Mouse (Mus musculus): ENCODE measurements around the gene Ephb2. TPM values are rescaled to one million over a fixed set of nuclear protein-coding genes. Genes with fewer than 3 reads are reported as not detected.

Ephb2 gene
- total and polyA plus RNA-seq, 2 experiments from 2014 or later, result 10.8 to 85.6 TPM

DNA sequence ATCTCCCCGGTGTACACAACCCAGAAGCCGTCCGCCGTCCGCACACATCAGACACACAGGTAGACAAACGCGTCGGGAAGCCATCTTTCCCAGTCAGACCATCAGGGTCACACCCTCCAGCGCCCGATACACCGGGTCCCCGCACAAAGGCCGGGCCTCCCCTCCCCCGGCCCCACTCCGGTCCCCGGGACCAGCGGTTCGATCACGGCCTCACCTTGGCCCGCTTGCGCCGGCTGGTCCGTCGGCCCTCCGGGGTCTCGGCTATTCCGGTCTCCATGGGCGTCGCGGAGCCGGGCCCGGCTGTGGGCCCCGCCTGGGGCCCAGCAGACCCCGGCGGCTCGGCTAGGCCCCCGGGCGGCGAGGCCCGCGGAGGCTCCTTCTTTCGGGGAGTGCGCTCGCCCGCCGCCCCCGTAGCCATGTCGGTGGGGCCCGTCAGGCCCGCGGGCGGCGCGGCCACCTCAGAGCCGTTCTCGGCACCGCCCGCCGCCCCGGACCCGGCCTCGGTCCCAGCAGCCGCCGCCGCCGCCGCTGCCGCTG, 233.7 kb downstream of the Ephb2 start:
- peak; percentile 66 for DNase-seq
- Histone ChIP-seq H3K27me3 (ENCODE audit: insufficient read depth, low read length) (no peaks in the 10 kb centered on the region), H3K9ac (peak overlapping the region; percentile 97), H3K9me3 (ENCODE audit: low read length) (no peaks in the 10 kb centered on the region), H3K36me3 (ENCODE audit: insufficient read depth) (no peaks in the 10 kb centered on the region), H3K4me1 (ENCODE audit: insufficient read depth) (peaks cover 18% of the 10 kb centered on the region), H3K4me3 (ENCODE audit: low read depth, low read length) (peak overlapping the region; percentile 95), H3K27ac (ENCODE audit: low read depth, low read length) (peak overlapping the region; percentile 91), H3K4me2 (ENCODE audit: low read depth) (peak overlapping the region; percentile 63)
- 1% methylated on average over 46 of the region's 68 CpGs for WGBS
- no peak for TF ChIP-seq CTCF (IDR thresholded peaks at IDR 0.05; ENCODE audit: low read depth)
- ATAC-seq, result peak; percentile 57

DNA sequence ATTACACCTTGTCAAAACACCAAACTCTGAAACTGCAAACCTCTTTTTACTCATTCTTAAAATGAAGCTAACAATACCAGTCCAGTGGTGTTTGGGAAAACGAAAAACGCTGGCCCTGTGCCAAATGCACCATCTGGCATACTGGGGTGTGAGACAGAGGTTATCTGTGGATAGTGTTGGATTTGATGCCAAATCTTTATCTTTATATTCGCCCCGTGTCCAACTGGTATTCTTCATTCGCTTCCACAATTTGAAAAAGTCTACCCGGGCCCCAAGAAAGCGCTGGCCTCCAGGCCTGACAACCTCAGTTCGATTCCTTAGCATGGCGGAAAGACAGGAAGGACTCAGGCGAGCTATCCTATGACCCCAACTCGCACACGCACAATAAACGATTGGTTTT, 234.3 kb downstream of the Ephb2 start:
- peak overlapping the region; percentile 97 for H3K9ac ChIP-seq
- peak overlapping the region; percentile 95 for H3K4me3 ChIP-seq (ENCODE audit: low read depth, low read length)
- no peaks in the 10 kb centered on the region for H3K27me3 ChIP-seq (ENCODE audit: insufficient read depth, low read length)
- WGBS, result under 1% methylated on average over 13 of the region's 13 CpGs
- H3K9me3 ChIP-seq (ENCODE audit: low read length), result no peaks in the 10 kb centered on the region
- no peaks in the 10 kb centered on the region for H3K36me3 ChIP-seq (ENCODE audit: insufficient read depth)
- H3K27ac ChIP-seq (ENCODE audit: low read depth, low read length), result peak overlapping the region; percentile 91
- TF ChIP-seq CTCF (IDR thresholded peaks at IDR 0.05; ENCODE audit: low read depth), result no peak
- DNase-seq (peak; percentile 80), ATAC-seq (no peak)
- peaks cover 18% of the 10 kb centered on the region for H3K4me1 ChIP-seq (ENCODE audit: insufficient read depth)
- peak overlapping the region; percentile 63 for H3K4me2 ChIP-seq (ENCODE audit: low read depth)

DNA sequence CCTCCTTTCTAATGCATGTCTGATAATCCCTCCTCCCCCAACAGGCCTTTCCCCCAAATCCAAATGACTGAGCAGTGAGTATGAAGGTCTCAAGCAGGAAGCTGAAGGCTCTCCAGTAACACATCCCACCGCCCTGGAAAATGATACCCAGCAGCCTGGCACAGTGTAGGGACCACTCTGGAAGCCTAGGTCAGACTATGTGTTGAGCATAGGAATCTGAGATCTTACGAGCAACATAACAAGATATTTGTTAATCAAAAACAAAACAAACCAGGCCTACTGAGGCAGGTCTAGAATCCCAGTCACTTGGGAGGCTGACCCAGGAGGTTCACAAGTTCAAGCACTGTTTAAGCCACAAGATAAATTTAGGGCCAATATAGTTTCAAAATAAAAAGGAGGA, 235.3 kb downstream of the Ephb2 start:
- TF ChIP-seq CTCF (IDR thresholded peaks at IDR 0.05; ENCODE audit: low read depth), result no peak
- Histone ChIP-seq H3K4me2 (ENCODE audit: low read depth) (peak overlapping the region; percentile 63), H3K36me3 (ENCODE audit: insufficient read depth) (no peaks in the 10 kb centered on the region), H3K27ac (ENCODE audit: low read depth, low read length) (no peak overlapping the region), H3K4me1 (ENCODE audit: insufficient read depth) (peaks cover 18% of the 10 kb centered on the region), H3K9ac (peak overlapping the region; percentile 97; the same call in 1 of the 2 replicates), H3K27me3 (ENCODE audit: insufficient read depth, low read length) (no peaks in the 10 kb centered on the region), H3K9me3 (ENCODE audit: low read length) (no peaks in the 10 kb centered on the region), H3K4me3 (ENCODE audit: low read depth, low read length) (peak overlapping the region; percentile 95)
- no peak for DNase-seq
- no peak for ATAC-seq
- WGBS, result 87% methylated on average over 2 of the region's 2 CpGs

GRCm38 (mm10) chr4:136599869-136600268, 235.9 kb downstream of the Ephb2 start:
- no peak overlapping the region for H3K27ac ChIP-seq (ENCODE audit: low read depth, low read length)
- H3K9me3 ChIP-seq (ENCODE audit: low read length), result no peaks in the 10 kb centered on the region
- peak overlapping the region; percentile 63 for H3K4me2 ChIP-seq (ENCODE audit: low read depth)
- H3K27me3 ChIP-seq (ENCODE audit: insufficient read depth, low read length), result no peaks in the 10 kb centered on the region
- no peak overlapping the region for H3K9ac ChIP-seq
- peak; percentile 46 for TF ChIP-seq CTCF (IDR thresholded peaks at IDR 0.05; ENCODE audit: low read depth)
- WGBS, result 85% methylated on average over 3 of the region's 3 CpGs
- DNase-seq, result no peak
- H3K4me3 ChIP-seq (ENCODE audit: low read depth, low read length), result no peak overlapping the region
- H3K36me3 ChIP-seq (ENCODE audit: insufficient read depth), result no peaks in the 10 kb centered on the region
- peaks cover 18% of the 10 kb centered on the region for H3K4me1 ChIP-seq (ENCODE audit: insufficient read depth)
- ATAC-seq, result no peak

GRCm38 (mm10) chr4:136598268-136598876, 237.4 kb downstream of the Ephb2 start:
- H3K4me2 ChIP-seq (ENCODE audit: low read depth), result no peak overlapping the region

More at GRCm38 (mm10) chr4:136598268-136598876, 237.4 kb downstream of the Ephb2 start:
- Histone ChIP-seq H3K4me1 (ENCODE audit: insufficient read depth) (peaks cover 18% of the 10 kb centered on the region), H3K27ac (ENCODE audit: low read depth, low read length) (no peak overlapping the region), H3K9ac (no peak overlapping the region), H3K27me3 (ENCODE audit: insufficient read depth, low read length) (no peaks in the 10 kb centered on the region), H3K9me3 (ENCODE audit: low read length) (no peaks in the 10 kb centered on the region), H3K4me3 (ENCODE audit: low read depth, low read length) (no peak overlapping the region), H3K36me3 (ENCODE audit: insufficient read depth) (no peaks in the 10 kb centered on the region; the same call in 1 of the 2 replicates)
- ATAC-seq (no peak), DNase-seq (no peak)
- WGBS, result 88% methylated on average over 7 of the region's 7 CpGs
- no peak for TF ChIP-seq CTCF (IDR thresholded peaks at IDR 0.05; ENCODE audit: low read depth)

Small RNA genes lying within 50 kb of the gene (microRNA-seq; reads per million reads assigned to microRNA genes)
- gene Gm22180, result 0 reads per million in 2 experiments

Other genes with a start within 250 kb of the Ephb2 start
- gene Kdm1a, start 233.3 kb downstream of the Ephb2 start, total RNA-seq (2014; rRNA removed), result 216 and 242 TPM in 2 replicates
- 46.6 and 51.9 TPM in 2 replicates for gene Kdm1a, start 233.3 kb downstream of the Ephb2 start, polyA plus RNA-seq (2015; fragmentation: Nextera tagmentation; extraction: Ambion mirVana)
- not detected in 2 replicates for gene Tex46, start 225.6 kb downstream of the Ephb2 start, total RNA-seq (2014; rRNA removed)
- gene Tex46, start 225.6 kb downstream of the Ephb2 start, polyA plus RNA-seq (2015; fragmentation: Nextera tagmentation; extraction: Ambion mirVana), result not detected in 2 replicates
- gene Lactbl1, start 213.4 kb downstream of the Ephb2 start, total RNA-seq (2014; rRNA removed), result 0.15 and 0.24 TPM in 2 replicates
- 0.05 and 0.10 TPM in 2 replicates for gene Lactbl1, start 213.4 kb downstream of the Ephb2 start, polyA plus RNA-seq (2015; fragmentation: Nextera tagmentation; extraction: Ambion mirVana)
- gene C1qb, start 50.2 kb upstream of the Ephb2 start, total RNA-seq (2014; rRNA removed), result 53.9 and 57.1 TPM in 2 replicates
- gene C1qb, start 50.2 kb upstream of the Ephb2 start, polyA plus RNA-seq (2015; fragmentation: Nextera tagmentation; extraction: Ambion mirVana), result 67.4 and 78.2 TPM in 2 replicates
- gene C1qc, start 57.1 kb upstream of the Ephb2 start, total RNA-seq (2014; rRNA removed), result 61.9 and 64.6 TPM in 2 replicates
- 46.1 and 49.3 TPM in 2 replicates for gene C1qc, start 57.1 kb upstream of the Ephb2 start, polyA plus RNA-seq (2015; fragmentation: Nextera tagmentation; extraction: Ambion mirVana)
- gene C1qa, start 62.8 kb upstream of the Ephb2 start, total RNA-seq (2014; rRNA removed), result 47.7 and 53.1 TPM in 2 replicates
- gene C1qa, start 62.8 kb upstream of the Ephb2 start, polyA plus RNA-seq (2015; fragmentation: Nextera tagmentation; extraction: Ambion mirVana), result 42.2 and 43.5 TPM in 2 replicates
- 20.5 and 23.9 TPM in 2 replicates for gene Epha8, start 120.8 kb upstream of the Ephb2 start, total RNA-seq (2014; rRNA removed)
- 6.6 and 9.5 TPM in 2 replicates for gene Epha8, start 120.8 kb upstream of the Ephb2 start, polyA plus RNA-seq (2015; fragmentation: Nextera tagmentation; extraction: Ambion mirVana)
- 6.2 and 6.8 TPM in 2 replicates for gene Zbtb40, start 212.8 kb upstream of the Ephb2 start, total RNA-seq (2014; rRNA removed)
- 0.58 and 0.87 TPM in 2 replicates for gene Zbtb40, start 212.8 kb upstream of the Ephb2 start, polyA plus RNA-seq (2015; fragmentation: Nextera tagmentation; extraction: Ambion mirVana)

All from forebrain, postnatal 0 days (tissue).